9 mouse cellular contexts compared by ENCODE assay signal in genomic region chr12:113220447-113220846, GRCm38 (mm10). TPM values are rescaled to one million over a fixed set of nuclear protein-coding genes. Genes with fewer than 3 reads are reported as not detected.
DNase-seq lines count a peak whose midpoint lies in the region; ATAC-seq lines count a peak whose summit lies in the region.
"Had no signal": no experiment of that assay in that cellular context is flagged by ENCODE, and none has a peak within 500 bp of the region (broad histone marks: within the 10 kb centered on the region; RNA-seq: fewer than 3 reads in every experiment).

No protein-coding gene starts in this region.

- peak; percentile 77 for DNase-seq in urinary bladder, postnatal 14 days (ENCODE audit: low spot score)
- no peak for DNase-seq in urinary bladder, postnatal 10 days (ENCODE audit: low spot score)
- DNase-seq in heart, adult 8-10 months (ENCODE audit: low spot score) = peak; percentile 54
- DNase-seq in kidney, adult 8-10 months = peak; percentile 56 to 71
- DNase-seq in splenic B cell, adult 2 months (ENCODE audit: low read depth, low spot score) = peak; percentile 93

- H3K36me3 ChIP-seq in limb, embryonic 15.5 days = no peaks in the 10 kb centered on the region
- H3K36me3 ChIP-seq in midbrain, embryonic 15.5 days (replicated peaks) = no peaks in the 10 kb centered on the region
- no peaks in the 10 kb centered on the region for H3K36me3 ChIP-seq in splenic B cell, adult 2 months (ENCODE audit: control insufficient read depth, insufficient read depth, low read length, poor library complexity, severe bottlenecking)
- H3K36me3 ChIP-seq: embryonic facial prominence, embryonic 13.5 days had no signal

- no peak overlapping the region for H3K27ac ChIP-seq in limb, embryonic 15.5 days
- no peak overlapping the region for H3K27ac ChIP-seq in midbrain, embryonic 15.5 days
- H3K27ac ChIP-seq: embryonic facial prominence, embryonic 13.5 days had no signal

- no peaks in the 10 kb centered on the region for H3K9me3 ChIP-seq in limb, embryonic 15.5 days
- H3K9me3 ChIP-seq in midbrain, embryonic 15.5 days = no peaks in the 10 kb centered on the region
- H3K9me3 ChIP-seq: embryonic facial prominence, embryonic 13.5 days had no signal

- H3K4me1 ChIP-seq in limb, embryonic 15.5 days = no peaks in the 10 kb centered on the region; the same call in 1 of the 2 replicates
- no peaks in the 10 kb centered on the region for H3K4me1 ChIP-seq in midbrain, embryonic 15.5 days
- H3K4me1 ChIP-seq: embryonic facial prominence, embryonic 13.5 days had no signal

- no peak overlapping the region for H3K4me2 ChIP-seq in limb, embryonic 15.5 days
- no peak overlapping the region for H3K4me2 ChIP-seq in midbrain, embryonic 15.5 days
- H3K4me2 ChIP-seq: embryonic facial prominence, embryonic 13.5 days had no signal

- H3K27me3 ChIP-seq in limb, embryonic 15.5 days = no peaks in the 10 kb centered on the region
- 0 out of 2 replicates have a peak, but pooled peaks cover 4% of the 10 kb centered on the region for H3K27me3 ChIP-seq in midbrain, embryonic 15.5 days (replicated peaks)
- no peaks in the 10 kb centered on the region for H3K27me3 ChIP-seq in splenic B cell, adult 2 months (ENCODE audit: control insufficient read depth, insufficient read depth, low read length, poor library complexity, severe bottlenecking)
- H3K27me3 ChIP-seq: embryonic facial prominence, embryonic 13.5 days had no signal

- no peak overlapping the region for H3K9ac ChIP-seq in limb, embryonic 15.5 days
- no peak overlapping the region for H3K9ac ChIP-seq in midbrain, embryonic 15.5 days
- H3K9ac ChIP-seq: embryonic facial prominence, embryonic 13.5 days had no signal

- H3K4me3 ChIP-seq in limb, embryonic 15.5 days = no peak overlapping the region
- no peak overlapping the region for H3K4me3 ChIP-seq in midbrain, embryonic 15.5 days
- H3K4me3 ChIP-seq: embryonic facial prominence, embryonic 13.5 days had no signal

- ATAC-seq in common myeloid progenitor, adult 5-6 weeks (replicated peaks; ENCODE audit: low read depth, poor library complexity, severe bottlenecking) = peak; percentile 46
- peak; percentile 35; the same call in 1 of the 2 replicates for ATAC-seq in limb, embryonic 15.5 days (ENCODE audit: insufficient number of reproducible peaks, low FRiP score, low TSS enrichment, low read depth)
- ATAC-seq in midbrain, embryonic 15.5 days (replicated peaks) = peak; percentile 51

- WGBS in limb, embryonic 15.5 days = 51% methylated on average over 4 of the region's 4 CpGs
- 50% methylated on average over 4 of the region's 4 CpGs for WGBS in midbrain, embryonic 15.5 days

RNA-seq across cellular contexts. Expression of gene Tmem121, which starts 34.7 kb away (rescaled TPM):
- total RNA-seq in common myeloid progenitor, adult 5-6 weeks (2017) = 1.2 TPM in 1 of 2 replicates, not detected in the other
- total RNA-seq in heart, adult 8-10 months (2022) = under 1 TPM in 2 of 4 experiments, not detected in 2; 0.16 to 0.22 TPM
- polyA plus RNA-seq in limb, embryonic 15.5 days (2015; fragmentation: Nextera tagmentation; extraction: Ambion mirVana) = 12.7 and 17.1 TPM in 2 replicates
- polyA plus RNA-seq in midbrain, embryonic 15.5 days (2015; fragmentation: Nextera tagmentation; extraction: Ambion mirVana) = 44.9 and 50.6 TPM in 2 replicates
